Mouse (Mus musculus) heart, adult 8-10 months (tissue): ENCODE data around the gene Icam4. TPM values are rescaled to one million over a fixed set of nuclear protein-coding genes. Genes with fewer than 3 reads are reported as not detected.
A peak's percentile ranks its signal among the peaks of the same experiment; 100 is the strongest.
"Not testable (repeated sequence)": the region's sequence is repeated elsewhere in the genome, so short reads cannot be mapped to it uniquely, and the experiment has no call there.

Experiments used
- DNase-seq: peaks from one replicate; pipeline ENCODE4 v3.0.0; 2022; ENCODE audit warnings: low spot score
- microRNA-seq: library from miRNA; unstranded; fragments of <30 nt; microRNA quantifications from one replicate; pipeline ENCODE4 v1.2.0, GENCODE M21; 2022
- total RNA-seq, 4 experiments: library from RNA; stranded (reverse); gene quantifications; 2 replicates each; pipeline ENCODE4 v1.2.4; 2022

Gene Icam4
- total RNA-seq, 4 experiments from 2014 or later: 0.27 to 1.9 (median 0.74) TPM

- no peak for DNase-seq
Measured at GRCm38 (mm10) chr9:21034481-21035085, 5.4 kb downstream of the Icam4 start.

- DNase-seq: no peak
Measured at GRCm38 (mm10) chr9:21035586-21035985, 6.4 kb downstream of the Icam4 start.

GRCm38 (mm10) chr9:21036161-21036560 is 7.0 kb downstream of the Icam4 start:
- DNase-seq: no peak

- DNase-seq: no peak
Measured at GRCm38 (mm10) chr9:21036666-21037065, 7.5 kb downstream of the Icam4 start.

- DNase-seq: no peak
Measured at GRCm38 (mm10) chr9:21037481-21037891, 8.3 kb downstream of the Icam4 start.

- no peak for DNase-seq
Measured at GRCm38 (mm10) chr9:21039779-21040178, 10.6 kb downstream of the Icam4 start.

- DNase-seq: no peak
Measured at GRCm38 (mm10) chr9:21041308-21041707, 12.1 kb downstream of the Icam4 start.

GRCm38 (mm10) chr9:21043563-21043962 is 14.4 kb downstream of the Icam4 start:
- no peak for DNase-seq

- DNase-seq: not testable (repeated sequence)
Measured at GRCm38 (mm10) chr9:21044785-21045184, 15.6 kb downstream of the Icam4 start.

- DNase-seq: no peak
Measured at GRCm38 (mm10) chr9:21045235-21045634, 16.1 kb downstream of the Icam4 start.

- DNase-seq: no peak
Measured at GRCm38 (mm10) chr9:21051578-21051977, 22.4 kb downstream of the Icam4 start.

- DNase-seq: no peak
Measured at GRCm38 (mm10) chr9:21062928-21063327, 33.8 kb downstream of the Icam4 start.

GRCm38 (mm10) chr9:21067006-21067684 is 38.0 kb downstream of the Icam4 start, which contains the start of gene Zglp1:
TSS of gene Zglp1 (minus strand) at chr9:21067093.
- DNase-seq: no peak

- no peak for DNase-seq
Measured at GRCm38 (mm10) chr9:21072641-21073040, 43.5 kb downstream of the Icam4 start.

GRCm38 (mm10) chr9:21073044-21073840 is 44.1 kb downstream of the Icam4 start, which contains the start of the genes Gm49373 and Fdx1l:
TSS of gene Gm49373 (minus strand) at chr9:21073096.
TSS of gene Fdx1l (minus strand) at chr9:21073614.
- peak; percentile 84 for DNase-seq

- DNase-seq: no peak
Measured at GRCm38 (mm10) chr9:21074173-21074572, 45.0 kb downstream of the Icam4 start.

- DNase-seq: no peak
Measured at GRCm38 (mm10) chr9:21075625-21076024, 46.5 kb downstream of the Icam4 start.

Small RNA genes within 50 kb of the gene (microRNA-seq; reads per million reads assigned to microRNA genes)
- gene Mir1900 (not detected), gene Mir7082 (not detected)

Other genes starting within 250 kb of the Icam4 start
- 10 to 100 TPM in 1 of 4 experiments, 1 to 10 TPM in 3; 5.6 to 10.2 (median 6.4) TPM for gene Col5a3, start 214.3 kb upstream of the Icam4 start, total RNA-seq
- gene Rdh8, start 210.9 kb upstream of the Icam4 start, total RNA-seq: not detected
- 1 to 10 TPM; 3.4 to 6.0 (median 4.8) TPM for gene A230050P20Rik, start 160.7 kb upstream of the Icam4 start, total RNA-seq
- 1 to 10 TPM; 3.7 to 5.7 (median 4.8) TPM for gene Angptl6, start 149.6 kb upstream of the Icam4 start, total RNA-seq
- gene Ppan, start 141.2 kb upstream of the Icam4 start, total RNA-seq: 1 to 10 TPM; 7.0 to 7.4 (median 7.1) TPM
- gene Eif3g, start 130.8 kb upstream of the Icam4 start, total RNA-seq: 100 to 1,000 TPM; 106 to 121 (median 110) TPM
- 10 to 100 TPM; 10.8 to 14.5 (median 12.3) TPM for gene Dnmt1, start 69.5 kb upstream of the Icam4 start, total RNA-seq
- gene S1pr2, start 52.6 kb upstream of the Icam4 start, total RNA-seq: 1 to 10 TPM; 1.8 to 6.8 (median 4.6) TPM
- gene Mrpl4, start 26.6 kb upstream of the Icam4 start, total RNA-seq: 100 to 1,000 TPM; 135 to 142 (median 136) TPM
- 10 to 100 TPM in 2 of 4 experiments, 1 to 10 TPM in 2; 7.5 to 11.3 (median 9.9) TPM for gene Icam1, start 13.4 kb upstream of the Icam4 start, total RNA-seq
- under 1 TPM in 1 of 4 experiments, not detected in 3; 0.12 TPM for gene Icam5, start 2.7 kb downstream of the Icam4 start, total RNA-seq
- not detected for gene Zglp1, start 37.7 kb downstream of the Icam4 start, total RNA-seq
- under 1 TPM in 1 of 4 experiments, not detected in 3; 0.38 TPM for gene Gm49373, start 43.7 kb downstream of the Icam4 start, total RNA-seq
- gene Fdx1l, start 44.2 kb downstream of the Icam4 start, total RNA-seq: 10 to 100 TPM; 36.4 to 53.0 (median 41.0) TPM
- 1 to 10 TPM in 1 of 4 experiments, under 1 TPM in 3; 0.26 to 1.6 (median 0.36) TPM for gene Gm38431, start 62.6 kb downstream of the Icam4 start, total RNA-seq
- 10 to 100 TPM; 25.7 to 26.2 (median 26.0) TPM for gene Raver1, start 62.6 kb downstream of the Icam4 start, total RNA-seq
- 1 to 10 TPM; 8.6 to 9.1 (median 8.7) TPM for gene Tyk2, start 101.9 kb downstream of the Icam4 start, total RNA-seq
- 100 to 1,000 TPM; 138 to 170 (median 157) TPM for gene Cdc37, start 120.6 kb downstream of the Icam4 start, total RNA-seq
- 10 to 100 TPM; 48.5 to 75.4 (median 62.1) TPM for gene Pde4a, start 136.3 kb downstream of the Icam4 start, total RNA-seq
- 10 to 100 TPM; 43.6 to 52.1 (median 45.5) TPM for gene Keap1, start 210.0 kb downstream of the Icam4 start, total RNA-seq
- 1 to 10 TPM; 1.6 to 1.9 (median 1.8) TPM for gene S1pr5, start 219.1 kb downstream of the Icam4 start, total RNA-seq
- gene Atg4d, start 235.9 kb downstream of the Icam4 start, total RNA-seq: 100 to 1,000 TPM in 1 of 4 experiments, 10 to 100 TPM in 3; 87.0 to 105 (median 93.5) TPM